In genomic region chr3:32333456-32334086, GRCm38 (mm10) we compare ENCODE assay signal across 9 mouse cellular contexts. TPM values are rescaled to one million over a fixed set of nuclear protein-coding genes. Genes with fewer than 3 reads are reported as not detected.
A peak's percentile ranks its signal among the peaks of the same experiment; 100 is the strongest.
DNase-seq lines count a peak whose midpoint lies in the region; ATAC-seq and TF ChIP-seq lines count a peak whose summit lies in the region.
"Had no signal": no experiment of that assay in that cellular context is flagged by ENCODE, and none has a peak within 500 bp of the region (broad histone marks: within the 10 kb centered on the region; RNA-seq: fewer than 3 reads in every experiment).

No protein-coding gene starts in this region.

- H3K4me2 ChIP-seq in liver, embryonic 12.5 days = no peak overlapping the region
- H3K4me2 ChIP-seq in limb, embryonic 11.5 days (ENCODE audit: low read depth, severe bottlenecking) = no peak overlapping the region
- no peak overlapping the region for H3K4me2 ChIP-seq in midbrain, postnatal 0 days (ENCODE audit: low read depth, low read length, poor library complexity, severe bottlenecking)
- H3K4me2 ChIP-seq: stomach, embryonic 15.5 days had no signal

- H3K36me3 ChIP-seq in liver, embryonic 12.5 days = no peaks in the 10 kb centered on the region
- H3K36me3 ChIP-seq in limb, embryonic 11.5 days (ENCODE audit: control insufficient read depth, insufficient read depth, low read length) = no peaks in the 10 kb centered on the region
- H3K36me3 ChIP-seq in midbrain, postnatal 0 days (ENCODE audit: insufficient read depth, low read length) = 0 out of 2 replicates have a peak, but pooled peaks cover 4% of the 10 kb centered on the region
- H3K36me3 ChIP-seq: stomach, embryonic 15.5 days had no signal

- H3K4me1 ChIP-seq in liver, embryonic 12.5 days = no peaks in the 10 kb centered on the region
- H3K4me1 ChIP-seq in limb, embryonic 11.5 days (ENCODE audit: control insufficient read depth, insufficient read depth, low read length) = no peaks in the 10 kb centered on the region
- H3K4me1 ChIP-seq in midbrain, postnatal 0 days (ENCODE audit: insufficient read depth, low read length) = no peaks in the 10 kb centered on the region
- H3K4me1 ChIP-seq: stomach, embryonic 15.5 days had no signal

- no peaks in the 10 kb centered on the region for H3K9me3 ChIP-seq in liver, embryonic 12.5 days (replicated peaks)
- no peaks in the 10 kb centered on the region for H3K9me3 ChIP-seq in limb, embryonic 11.5 days (ENCODE audit: control insufficient read depth, low read length)
- H3K9me3 ChIP-seq in midbrain, postnatal 0 days (ENCODE audit: low read length) = no peaks in the 10 kb centered on the region
- H3K9me3 ChIP-seq: stomach, embryonic 15.5 days had no signal

- no peak overlapping the region for H3K4me3 ChIP-seq in liver, embryonic 12.5 days
- H3K4me3 ChIP-seq in limb, embryonic 11.5 days (ENCODE audit: low read depth, low read length) = no peak overlapping the region
- H3K4me3 ChIP-seq in midbrain, postnatal 0 days (ENCODE audit: low read depth, low read length) = no peak overlapping the region
- H3K4me3 ChIP-seq: stomach, embryonic 15.5 days had no signal

- 27% methylated on average over 7 of the region's 7 CpGs for WGBS in liver, embryonic 12.5 days (ENCODE audit: insufficient replicate concordance)
- WGBS in limb, embryonic 11.5 days = 38% methylated on average over 7 of the region's 7 CpGs
- WGBS in midbrain, postnatal 0 days = 30% methylated on average over 7 of the region's 7 CpGs

- H3K27me3 ChIP-seq in liver, embryonic 12.5 days (replicated peaks) = no peaks in the 10 kb centered on the region
- H3K27me3 ChIP-seq in limb, embryonic 11.5 days (ENCODE audit: control insufficient read depth, insufficient read depth, low read length) = no peaks in the 10 kb centered on the region
- H3K27me3 ChIP-seq in midbrain, postnatal 0 days (ENCODE audit: insufficient read depth, low read length) = no peaks in the 10 kb centered on the region
- H3K27me3 ChIP-seq: stomach, embryonic 15.5 days had no signal

- no peak overlapping the region for H3K9ac ChIP-seq in liver, embryonic 12.5 days
- no peak overlapping the region for H3K9ac ChIP-seq in limb, embryonic 11.5 days (ENCODE audit: low read length)
- H3K9ac ChIP-seq in midbrain, postnatal 0 days (replicated peaks; ENCODE audit: low read length, poor library complexity, severe bottlenecking) = no peak overlapping the region
- H3K9ac ChIP-seq: stomach, embryonic 15.5 days had no signal

- peak; percentile 98 for TF ChIP-seq CTCF in midbrain, postnatal 0 days (IDR thresholded peaks at IDR 0.05)

- DNase-seq in liver = peak; percentile 70
- peak; percentile 87 for DNase-seq in embryo, embryonic 10 days (ENCODE audit: low spot score)
- peak; percentile 33 to 65 for DNase-seq in gastrocnemius, postnatal 4 days (ENCODE audit: low spot score in 2 of 2)
- peak; percentile 57 to 80 for DNase-seq in kidney, adult 8-10 months
- peak; percentile 84 for DNase-seq in limb, embryonic 11.5 days (ENCODE audit: low spot score)
- DNase-seq in midbrain, postnatal 0 days (ENCODE audit: low spot score) = peak; percentile 93
- DNase-seq in spleen, postnatal 36 days (ENCODE audit: low spot score in 2 of 2) = peak; percentile 45 to 56

- H3K27ac ChIP-seq in liver, embryonic 12.5 days = no peak overlapping the region
- no peak overlapping the region for H3K27ac ChIP-seq in limb, embryonic 11.5 days (replicated peaks; ENCODE audit: low read depth, low read length)
- H3K27ac ChIP-seq in midbrain, postnatal 0 days (ENCODE audit: low read depth, low read length) = no peak overlapping the region
- H3K27ac ChIP-seq: stomach, embryonic 15.5 days had no signal

- no peak for ATAC-seq in liver, embryonic 12.5 days
- no peak for ATAC-seq in limb, embryonic 11.5 days (ENCODE audit: insufficient number of reproducible peaks, low FRiP score, low TSS enrichment, low read depth)
- peak; percentile 82 for ATAC-seq in midbrain, postnatal 0 days (ENCODE audit: low FRiP score)

RNA-seq across cellular contexts. Expression of gene Zmat3, which starts 32.2 kb away (rescaled TPM):
- polyA plus RNA-seq in liver, embryonic 12.5 days (2016; fragmentation: Nextera tagmentation; extraction: Ambion mirVana) = 0.82 and 0.91 TPM in 2 replicates
- 10 to 100 TPM; 12.7 to 15.5 TPM for total RNA-seq in gastrocnemius, postnatal 4 days (2021)
- polyA plus RNA-seq in limb, embryonic 11.5 days (2014; fragmentation: Nextera tagmentation; extraction: Ambion mirVana) = 5.9 and 7.6 TPM in 2 replicates
- total RNA-seq in midbrain, postnatal 0 days (2014; rRNA removed) = 13.7 and 21.2 TPM in 2 replicates
- 5.2 and 5.5 TPM in 2 replicates for polyA plus RNA-seq in midbrain, postnatal 0 days (2015; fragmentation: Nextera tagmentation; extraction: Ambion mirVana)
